Mouse (Mus musculus) 3T3-L1 (cell line): ENCODE measurements around the gene Tlnrd1.

Experiments used
- DNase-seq: peaks from one replicate; pipeline ENCODE4 v3.0.0-alpha.2; 2015; ENCODE audit warnings: low read depth, low spot score

The Tlnrd1 gene

GRCm38 (mm10) chr7:83884021-83884658 lies at the start of gene Tlnrd1, which contains the start of gene Mesd:
Gene Tlnrd1 (minus strand): TSS chr7:83884305.
Gene Mesd (plus strand): TSS chr7:83884466.
- peak; percentile 90 for DNase-seq

DNA sequence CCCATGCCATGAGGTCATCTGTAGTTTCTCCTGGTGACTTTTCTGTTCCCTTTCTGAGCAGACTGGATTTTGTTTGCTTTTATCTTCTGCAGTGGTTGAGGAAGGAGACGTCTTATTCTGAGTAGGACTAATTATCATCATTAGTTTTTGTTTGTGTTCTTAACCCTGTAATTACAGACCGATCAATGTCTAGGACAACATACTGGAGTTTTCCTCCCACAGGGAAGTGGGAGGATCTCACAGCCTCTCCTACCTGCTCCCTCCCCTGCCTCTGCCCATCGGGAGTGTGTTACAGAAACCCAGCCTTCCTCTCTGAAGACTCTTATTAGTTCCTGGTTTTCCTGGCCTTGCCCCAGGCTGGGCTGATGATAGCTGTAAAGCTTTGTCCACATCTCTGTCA lies 37.5 kb upstream of the Tlnrd1 start:
- no peak for DNase-seq

DNA sequence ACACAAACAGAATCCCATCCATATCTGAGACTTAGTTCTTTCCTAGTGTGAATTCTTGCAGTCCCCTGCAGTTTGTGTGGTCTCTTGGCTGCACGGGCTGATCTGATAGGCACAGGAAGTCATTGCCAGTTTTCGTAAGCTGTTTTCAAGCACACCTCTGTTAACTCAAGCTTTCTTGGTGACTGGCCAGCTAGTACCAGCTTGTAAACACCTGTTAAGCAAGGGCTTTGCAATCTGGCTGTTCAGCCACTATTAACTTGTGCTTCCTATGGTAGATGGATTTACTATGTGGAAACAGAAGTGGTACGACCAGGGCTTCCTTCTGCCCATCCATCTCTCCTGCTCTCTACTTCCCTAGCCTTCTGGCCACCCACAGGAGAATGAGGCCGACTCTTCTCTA lies 36.1 kb upstream of the Tlnrd1 start:
- DNase-seq, result no peak

GRCm38 (mm10) chr7:83914566-83914965 lies 30.5 kb upstream of the Tlnrd1 start:
- DNase-seq, result peak; percentile 92

DNA sequence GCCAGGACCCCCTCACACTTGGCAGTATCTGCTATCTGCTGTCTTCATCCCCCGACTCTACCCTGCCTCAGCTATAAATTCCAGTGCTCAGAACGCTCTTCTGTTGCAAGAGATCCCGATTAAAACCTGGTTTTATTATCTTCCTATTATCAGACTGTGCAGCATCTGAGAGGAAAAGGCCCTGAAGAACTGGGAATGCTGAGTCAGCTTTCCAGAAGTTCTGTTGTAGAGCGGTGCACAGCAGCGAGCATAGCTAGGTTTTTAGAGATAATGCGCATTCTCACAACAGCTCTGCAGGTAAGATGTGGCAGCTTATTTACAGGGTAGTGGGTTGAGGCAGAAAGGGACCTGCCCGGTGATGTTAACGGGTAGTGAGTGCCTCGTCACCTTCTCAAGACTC lies 29.9 kb upstream of the Tlnrd1 start:
- no peak for DNase-seq

DNA sequence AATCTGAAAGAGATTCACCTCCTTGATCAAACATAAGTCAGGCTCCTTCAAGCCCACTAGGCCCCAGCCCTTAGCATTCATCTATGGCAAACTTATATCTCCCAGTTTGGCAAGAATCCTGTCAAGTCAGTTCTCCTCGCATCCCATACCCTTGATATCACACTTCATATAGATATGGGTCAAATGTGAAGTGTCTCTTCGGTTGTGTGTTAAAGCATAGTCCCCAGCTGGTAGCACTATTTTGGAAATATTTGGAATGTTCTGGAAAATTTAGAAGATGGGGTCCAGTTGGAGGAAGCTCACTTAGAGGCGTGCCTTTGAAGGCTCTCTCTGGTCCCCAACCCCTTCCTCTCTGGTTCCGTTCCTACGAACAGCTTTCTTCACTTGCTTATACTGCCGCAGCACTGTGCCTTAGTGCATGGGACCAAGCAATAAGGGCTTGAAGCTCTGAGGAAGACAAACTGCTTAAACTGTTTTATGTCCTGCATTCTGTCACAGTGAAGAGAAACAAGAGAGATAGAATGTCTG lies 29.4 kb upstream of the Tlnrd1 start:
- no peak for DNase-seq

- DNase-seq, result no peak
Measured at GRCm38 (mm10) chr7:83911909-83912308, 27.8 kb upstream of the Tlnrd1 start.

- no peak for DNase-seq
Measured at GRCm38 (mm10) chr7:83904831-83905230, 20.7 kb upstream of the Tlnrd1 start.

GRCm38 (mm10) chr7:83902296-83903145 lies 18.4 kb upstream of the Tlnrd1 start:
- DNase-seq, result no peak

- no peak for DNase-seq
Measured at GRCm38 (mm10) chr7:83901425-83901824, 17.3 kb upstream of the Tlnrd1 start.

DNA sequence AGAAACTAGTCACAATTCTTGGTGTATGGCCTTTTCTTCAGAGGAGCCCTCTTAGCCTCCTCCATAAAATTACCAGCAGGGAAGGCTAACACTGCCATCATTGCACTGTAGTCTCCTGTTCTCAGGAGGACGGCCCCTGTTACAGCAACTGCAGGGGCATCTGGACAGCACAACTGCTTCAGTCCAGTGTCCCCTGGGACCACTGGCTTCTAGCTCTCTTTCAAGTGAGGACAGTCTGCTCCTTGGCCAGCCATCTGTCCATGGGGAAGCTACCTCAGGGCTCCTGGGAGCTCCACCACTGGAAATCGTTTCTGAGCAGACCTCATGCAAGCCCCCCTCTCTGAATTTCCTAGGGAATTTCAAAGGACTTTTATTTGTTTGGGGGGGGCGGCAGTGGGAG lies 16.4 kb upstream of the Tlnrd1 start:
- DNase-seq, result no peak

GRCm38 (mm10) chr7:83898267-83898666 lies 14.2 kb upstream of the Tlnrd1 start:
- no peak for DNase-seq

DNA sequence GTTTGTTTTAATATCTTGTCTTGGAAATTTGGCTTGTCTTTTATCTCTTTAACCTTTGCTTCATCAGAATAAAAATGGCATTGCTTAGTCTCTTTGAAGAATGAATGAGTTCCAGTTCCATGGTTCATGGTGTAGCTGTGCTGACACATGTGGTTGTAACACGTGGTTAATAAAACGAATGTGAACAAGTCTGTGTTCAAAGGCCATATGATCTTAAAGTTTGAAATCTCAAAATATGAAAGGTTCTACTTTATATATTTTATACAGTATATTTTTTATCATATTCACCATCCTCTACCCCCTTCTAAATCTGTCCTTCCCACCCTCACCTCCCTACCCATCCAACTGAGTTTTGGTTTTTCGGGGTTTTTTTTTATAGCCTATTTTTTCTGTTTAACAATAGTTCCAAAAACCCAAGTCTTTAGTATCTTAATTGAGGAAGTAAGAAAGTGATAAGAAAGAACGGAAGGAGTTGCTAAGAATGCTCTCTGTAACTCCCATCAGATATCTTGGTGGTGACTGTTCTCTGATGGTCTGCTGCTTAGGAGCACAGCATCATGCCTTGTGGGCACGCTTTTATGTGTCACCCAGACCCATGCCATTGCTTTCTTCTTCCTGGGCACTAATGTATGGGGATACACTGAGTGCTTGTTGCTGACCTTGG lies 12.1 kb upstream of the Tlnrd1 start:
- no peak for DNase-seq

GRCm38 (mm10) chr7:83894348-83894747 lies 10.2 kb upstream of the Tlnrd1 start:
- no peak for DNase-seq

GRCm38 (mm10) chr7:83892333-83892669 lies 8.2 kb upstream of the Tlnrd1 start:
- no peak for DNase-seq

- peak; percentile 99 for DNase-seq
Measured at GRCm38 (mm10) chr7:83891433-83892332, 7.6 kb upstream of the Tlnrd1 start.

- DNase-seq, result peak; percentile 31
Measured at GRCm38 (mm10) chr7:83889946-83890345, 5.8 kb upstream of the Tlnrd1 start.

DNA sequence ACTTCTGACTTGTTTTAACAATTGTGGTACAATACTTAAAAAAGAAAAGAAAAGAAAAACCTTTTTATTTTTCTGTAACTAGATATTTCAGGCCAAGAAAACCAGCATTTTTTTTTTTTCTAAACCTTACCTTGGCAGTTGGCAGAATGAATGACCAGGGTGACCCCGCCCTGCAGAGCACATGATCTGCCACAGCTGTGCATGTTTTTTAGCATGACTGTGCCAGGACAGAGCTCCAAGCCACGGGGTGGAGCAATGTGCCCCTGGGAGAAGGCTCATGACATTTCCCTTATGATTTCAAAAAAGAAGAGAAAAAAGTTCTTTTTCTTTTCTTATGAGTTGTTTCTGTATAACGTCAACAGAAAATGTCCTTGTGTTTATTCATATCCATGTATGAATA lies 5.3 kb upstream of the Tlnrd1 start:
- peak; percentile 82 for DNase-seq

DNA sequence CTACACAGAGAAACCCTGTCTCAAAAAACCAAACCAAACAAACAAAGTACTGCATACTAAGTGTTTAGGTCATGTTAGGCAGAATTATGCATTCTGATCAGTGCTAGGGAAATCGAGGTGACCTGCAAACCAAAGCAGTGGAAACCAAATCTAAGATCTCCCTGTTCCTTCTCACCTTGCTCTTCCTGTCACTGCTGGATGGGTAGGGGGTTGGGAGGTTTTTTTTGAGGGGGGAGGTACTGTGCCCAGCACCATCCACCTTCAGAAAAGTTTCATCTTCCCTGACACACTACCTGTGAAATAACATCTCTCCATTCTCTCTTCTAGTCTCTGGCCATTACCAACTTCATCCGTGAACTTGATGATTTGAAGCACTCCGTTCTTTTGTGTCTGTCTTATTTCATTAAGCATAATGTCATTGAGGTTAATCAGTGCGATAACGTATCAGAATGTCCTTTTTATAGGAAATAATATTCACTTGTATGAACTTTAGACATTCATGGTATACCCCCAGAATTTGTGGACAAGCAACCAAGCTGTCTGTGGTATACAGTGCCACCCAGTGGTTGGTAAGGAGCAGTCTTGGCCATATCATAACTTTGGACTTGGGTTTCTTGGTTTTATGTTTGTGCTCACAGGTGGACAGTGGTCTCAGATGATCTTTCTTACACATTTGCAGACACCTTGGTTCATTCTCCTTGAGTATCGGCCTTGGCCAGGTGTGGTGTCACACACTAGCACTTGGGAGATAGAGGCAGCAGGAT lies 2.4 kb upstream of the Tlnrd1 start:
- peak; percentile 58 for DNase-seq

DNA sequence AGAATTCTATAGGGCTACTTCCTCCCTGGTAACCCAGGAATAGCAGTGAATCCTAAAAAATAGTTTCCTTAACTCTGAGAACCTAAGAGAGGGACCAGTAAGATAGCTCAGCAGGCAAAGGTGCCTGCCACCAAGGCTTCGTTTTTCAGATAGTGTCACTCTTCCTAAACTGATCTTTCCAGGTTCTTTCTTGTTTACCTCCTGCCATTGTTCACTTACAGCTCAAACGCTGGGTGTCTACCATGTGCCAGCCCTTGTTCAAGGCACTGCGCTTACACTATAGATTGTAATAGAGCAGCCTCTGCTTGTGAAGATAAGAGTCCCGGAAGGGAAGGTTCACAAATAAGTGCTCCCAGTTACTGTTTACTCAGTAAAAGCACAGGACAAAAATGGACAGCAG lies 1.7 kb upstream of the Tlnrd1 start:
- DNase-seq, result no peak
